Mouse (Mus musculus): Measurements from ENCODE around the gene Smoc1.

DNA sequence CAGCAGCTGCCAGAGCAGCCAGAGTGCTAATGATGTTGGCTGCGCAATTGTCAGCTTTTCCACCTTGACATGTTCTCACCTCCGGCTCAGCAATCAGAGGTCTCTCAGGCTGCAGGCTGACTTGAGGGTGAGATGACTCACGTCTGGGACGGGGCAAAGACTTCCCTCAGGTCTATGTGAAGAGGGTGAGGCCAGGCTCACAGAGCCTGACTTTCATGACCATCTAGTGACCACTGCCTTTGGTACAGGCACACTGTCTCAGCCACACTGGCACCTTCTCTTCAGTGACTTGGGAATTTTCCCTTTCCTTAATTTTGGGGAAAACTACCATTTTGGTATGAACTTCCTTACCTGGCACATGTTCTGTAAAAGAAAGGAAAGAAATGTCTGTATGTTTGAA is 71.1 kb downstream of the Smoc1 start:
- TF ChIP-seq CTCF (IDR thresholded peaks at IDR 0.05), result no peak
- TF ChIP-seq POLR2A (IDR thresholded peaks at IDR 0.05; ENCODE audit: insufficient read depth, low read depth, low read length), result no peak
